24 mouse cellular contexts compared by ENCODE assay signal in genomic region chr13:81402826-81403225, GRCm38 (mm10).
DNase-seq lines count a peak whose midpoint lies in the region; ATAC-seq and TF ChIP-seq lines count a peak whose summit lies in the region.
"Had no signal": no experiment of that assay in that cellular context is flagged by ENCODE, and none has a peak within 500 bp of the region (broad histone marks: within the 10 kb centered on the region; RNA-seq: fewer than 3 reads in every experiment).

No protein-coding gene starts in this region.

- intact Hi-C loops in heart, postnatal 10 days (cut with DNase I): no loop called here

- no peaks in the 10 kb centered on the region for H3K79me2 ChIP-seq in liver, adult 2 months (ENCODE audit: control insufficient read depth, insufficient read depth, low read length)

- H3K4me2 ChIP-seq in liver, embryonic 11.5 days: no peak overlapping the region
- H3K4me2 ChIP-seq: embryonic facial prominence, embryonic 12.5 days; heart, embryonic 15.5 days; hindbrain, embryonic 15.5 days; intestine, embryonic 15.5 days; limb, embryonic 12.5 days; liver, embryonic 13.5 days; lung, embryonic 14.5 days; neural tube, embryonic 12.5 days had no signal

- no peaks in the 10 kb centered on the region for H3K27me3 ChIP-seq in liver, adult 2 months (ENCODE audit: control insufficient read depth, insufficient read depth, low read length)
- H3K27me3 ChIP-seq in liver, embryonic 11.5 days (replicated peaks; ENCODE audit: control insufficient read depth, insufficient read depth, low read length): no peaks in the 10 kb centered on the region
- H3K27me3 ChIP-seq: embryonic facial prominence, embryonic 12.5 days; heart, embryonic 15.5 days; hindbrain, embryonic 15.5 days; intestine, embryonic 15.5 days; limb, embryonic 12.5 days; liver, embryonic 13.5 days; megakaryocyte, embryonic 14.5 days; neural tube, embryonic 12.5 days had no signal

- H3K4me3 ChIP-seq in liver, adult 2 months (ENCODE audit: insufficient read depth, low read depth, low read length): no peak overlapping the region
- H3K4me3 ChIP-seq in liver, embryonic 11.5 days (ENCODE audit: low read depth, low read length): no peak overlapping the region
- H3K4me3 ChIP-seq: embryonic facial prominence, embryonic 12.5 days; heart, embryonic 15.5 days; hindbrain, embryonic 15.5 days; intestine, embryonic 15.5 days; limb, embryonic 12.5 days; liver, embryonic 13.5 days; megakaryocyte, embryonic 14.5 days; neural tube, embryonic 12.5 days had no signal

- no peak for TF ChIP-seq POLR2A in liver, adult 2 months (IDR thresholded peaks at IDR 0.05; ENCODE audit: extremely low read depth, insufficient read depth, low read length)

- no peaks in the 10 kb centered on the region for H3K36me3 ChIP-seq in liver, adult 2 months (ENCODE audit: control insufficient read depth, insufficient read depth, low read length)
- H3K36me3 ChIP-seq in liver, embryonic 11.5 days (ENCODE audit: control insufficient read depth, insufficient read depth, low read length): no peaks in the 10 kb centered on the region
- H3K36me3 ChIP-seq: embryonic facial prominence, embryonic 12.5 days; heart, embryonic 15.5 days; hindbrain, embryonic 15.5 days; intestine, embryonic 15.5 days; limb, embryonic 12.5 days; liver, embryonic 13.5 days had no signal

- H3K9ac ChIP-seq in liver, adult 2 months (ENCODE audit: low read depth, low read length): no peak overlapping the region
- H3K9ac ChIP-seq in liver, embryonic 11.5 days (ENCODE audit: low read depth, low read length): no peak overlapping the region
- H3K9ac ChIP-seq: embryonic facial prominence, embryonic 12.5 days; forebrain, postnatal 0 days; heart, embryonic 15.5 days; hindbrain, embryonic 15.5 days; intestine, embryonic 15.5 days; limb, embryonic 12.5 days; liver, embryonic 13.5 days; lung, embryonic 14.5 days; neural tube, embryonic 12.5 days had no signal

- no peak for TF ChIP-seq CTCF in liver, adult 2 months (IDR thresholded peaks at IDR 0.05; ENCODE audit: low read depth, low read length)

- WGBS in liver, adult 2 months: 51% methylated on average over 3 of the region's 3 CpGs
- 95% methylated on average over 3 of the region's 3 CpGs for WGBS in liver, embryonic 11.5 days

- peak; percentile 6 to 8 for DNase-seq in cerebellum, adult 18-20 months
- DNase-seq in cerebellum, adult 11-12 months: no peak
- peak; percentile 9 for DNase-seq in heart, postnatal 10 days
- no peak for DNase-seq in heart, adult 8-10 months (ENCODE audit: low spot score)
- peak; percentile 24 for DNase-seq in liver, adult 2 months (ENCODE audit: extremely low read depth, low read depth, low spot score)
- DNase-seq in liver, embryonic 11.5 days (ENCODE audit: low spot score): no peak
- peak; percentile 63 for DNase-seq in kidney, postnatal 14 days
- DNase-seq: adrenal gland, postnatal 10 days; forebrain, postnatal 0 days; gastrocnemius, postnatal 36 days; liver, embryonic 13.5 days; lung, embryonic 14.5 days; midbrain, embryonic 14.5 days; right cerebral cortex, postnatal 4 days; thymus, adult 18-20 months; thymus, postnatal 36 days had no signal

- H3K9me3 ChIP-seq in liver, embryonic 11.5 days (ENCODE audit: control insufficient read depth, low read length): no peaks in the 10 kb centered on the region
- H3K9me3 ChIP-seq: embryonic facial prominence, embryonic 12.5 days; heart, embryonic 15.5 days; hindbrain, embryonic 15.5 days; intestine, embryonic 15.5 days; limb, embryonic 12.5 days; liver, embryonic 13.5 days; megakaryocyte, embryonic 14.5 days; neural tube, embryonic 12.5 days had no signal

- ATAC-seq in liver, embryonic 11.5 days (replicated peaks; ENCODE audit: low FRiP score): no peak
- ATAC-seq in CD4-positive, CD25-positive, alpha-beta regulatory T cell, adult 4 months: no peak
- ATAC-seq: forebrain, postnatal 0 days; intestine, embryonic 15.5 days had no signal

- no peaks in the 10 kb centered on the region for H3K4me1 ChIP-seq in liver, adult 2 months (ENCODE audit: control insufficient read depth, insufficient read depth, low read length)
- no peaks in the 10 kb centered on the region for H3K4me1 ChIP-seq in liver, embryonic 11.5 days (replicated peaks; ENCODE audit: control insufficient read depth, insufficient read depth, low read length)
- H3K4me1 ChIP-seq: embryonic facial prominence, embryonic 12.5 days; heart, embryonic 15.5 days; hindbrain, embryonic 15.5 days; intestine, embryonic 15.5 days; liver, embryonic 13.5 days; megakaryocyte, embryonic 14.5 days; neural tube, embryonic 12.5 days had no signal

- no peak overlapping the region for H3K27ac ChIP-seq in liver, adult 2 months (replicated peaks; ENCODE audit: insufficient read depth, low read depth, low read length)
- H3K27ac ChIP-seq in liver, embryonic 11.5 days (ENCODE audit: low read depth, low read length): no peak overlapping the region
- H3K27ac ChIP-seq: embryonic facial prominence, embryonic 12.5 days; heart, embryonic 15.5 days; hindbrain, embryonic 15.5 days; intestine, embryonic 15.5 days; limb, embryonic 12.5 days; liver, embryonic 13.5 days; neural tube, embryonic 12.5 days had no signal

Comparison
In these comparisons a context has a peak if more than half of its experiments do, and no peak if none do; other contexts are left out.
1. DNase-seq: peak in cerebellum, adult 18-20 months (2 of 2), heart, postnatal 10 days (2 of 2), liver, adult 2 months (single experiment) and kidney, postnatal 14 days (single experiment); none in cerebellum, adult 11-12 months (single experiment), heart, adult 8-10 months (single experiment) and liver, embryonic 11.5 days (single experiment).